Mouse (Mus musculus): ENCODE results near the gene Arl6ip1. TPM values are rescaled to one million over a fixed set of nuclear protein-coding genes. Genes with fewer than 3 reads are reported as not detected.
A peak's percentile ranks its signal among the peaks of the same experiment; 100 is the strongest.

The Arl6ip1 gene
- total and polyA plus RNA-seq, 3 experiments: 23.3 to 297 (median 169) TPM

DNA sequence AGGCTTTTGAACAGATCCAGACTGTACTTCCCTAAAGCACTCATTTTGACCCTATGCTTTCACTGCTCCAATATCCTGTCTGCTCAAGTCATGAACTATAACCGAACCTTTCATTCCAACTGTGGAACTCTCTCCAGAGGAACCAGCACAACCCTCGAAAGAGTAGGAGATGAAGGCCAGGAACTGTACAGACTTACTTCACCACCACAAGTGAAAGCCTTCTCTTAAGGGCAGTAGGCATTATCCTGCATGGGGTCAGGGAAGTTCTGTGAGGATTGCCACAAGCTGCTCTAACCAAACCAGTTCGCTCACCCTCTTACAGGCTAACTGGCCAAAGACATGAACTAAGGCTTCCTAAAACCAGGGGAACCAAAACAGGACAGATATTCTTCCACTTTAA, 18.3 kb downstream of the Arl6ip1 start:
- no peak for ATAC-seq (ENCODE audit: extremely low read depth, insufficient number of reproducible peaks, low FRiP score, poor library complexity, severe bottlenecking)
- no peak for DNase-seq (ENCODE audit: low spot score)
- Histone ChIP-seq H3K9me3 (replicated peaks) (no peaks in the 10 kb centered on the region), H3K36me3 (replicated peaks) (peaks cover 94% of the 10 kb centered on the region), H3K27me3 (ENCODE audit: insufficient read depth, low read length) (no peaks in the 10 kb centered on the region), H3K4me1 (ENCODE audit: insufficient read depth, low read depth, low read length) (peaks cover 71% of the 10 kb centered on the region), H3K4me3 (ENCODE audit: low read depth, low read length) (peak overlapping the region; percentile 97; the same call in 1 of the 2 replicates)
- TF ChIP-seq POLR2AphosphoS5 (IDR thresholded peaks at IDR 0.05; ENCODE audit: insufficient replicate concordance, low read depth, low read length): no peak
- no peak for TF ChIP-seq GATA2 (IDR thresholded peaks at IDR 0.05; ENCODE audit: borderline replicate concordance, low read depth, low read length)
- TF ChIP-seq CTCF (IDR thresholded peaks at IDR 0.05; ENCODE audit: low read depth, low read length): no peak
- TF ChIP-seq TAL1 (conservative IDR thresholded peaks at IDR 0.05; ENCODE audit: low read depth, low read length): no peak
- no peak for TF ChIP-seq GATA1 (IDR thresholded peaks at IDR 0.05; ENCODE audit: borderline replicate concordance, low read length)

DNA sequence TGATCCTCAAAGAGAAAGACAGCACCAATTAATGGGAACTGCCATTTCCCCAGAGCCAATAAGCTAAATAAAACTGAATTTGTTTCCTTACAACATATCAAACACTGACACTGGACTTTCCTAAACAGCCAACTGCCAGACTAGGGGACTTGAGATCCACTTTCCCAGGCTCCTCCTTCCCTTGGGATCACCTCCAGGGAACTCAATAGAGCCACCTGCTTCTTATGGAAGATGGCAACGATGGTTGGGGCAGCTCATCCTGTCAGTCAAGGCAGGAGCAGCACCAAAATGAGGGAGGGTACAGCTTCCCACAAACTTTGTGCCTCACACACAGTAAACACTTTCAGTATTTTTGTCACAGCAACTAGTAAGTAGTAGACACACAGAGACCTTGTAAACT, 21.8 kb downstream of the Arl6ip1 start:
- DNase-seq (ENCODE audit: low spot score): no peak
- no peak for ATAC-seq (ENCODE audit: extremely low read depth, insufficient number of reproducible peaks, low FRiP score, poor library complexity, severe bottlenecking)
- no peaks in the 10 kb centered on the region for H3K27me3 ChIP-seq (ENCODE audit: insufficient read depth, low read length)
- H3K9me3 ChIP-seq (replicated peaks): no peaks in the 10 kb centered on the region
- no peak overlapping the region for H3K4me3 ChIP-seq (ENCODE audit: low read depth, low read length)
- peaks cover 91% of the 10 kb centered on the region for H3K36me3 ChIP-seq (replicated peaks)
- no peak for TF ChIP-seq GATA1 (IDR thresholded peaks at IDR 0.05; ENCODE audit: borderline replicate concordance, low read length)
- no peak for TF ChIP-seq GATA2 (IDR thresholded peaks at IDR 0.05; ENCODE audit: borderline replicate concordance, low read depth, low read length)
- no peak for TF ChIP-seq TAL1 (conservative IDR thresholded peaks at IDR 0.05; ENCODE audit: low read depth, low read length)
- no peak for TF ChIP-seq CTCF (IDR thresholded peaks at IDR 0.05; ENCODE audit: low read depth, low read length)
- TF ChIP-seq POLR2AphosphoS5 (IDR thresholded peaks at IDR 0.05; ENCODE audit: insufficient replicate concordance, low read depth, low read length): no peak
- H3K4me1 ChIP-seq (ENCODE audit: insufficient read depth, low read depth, low read length): peaks cover 85% of the 10 kb centered on the region

DNA sequence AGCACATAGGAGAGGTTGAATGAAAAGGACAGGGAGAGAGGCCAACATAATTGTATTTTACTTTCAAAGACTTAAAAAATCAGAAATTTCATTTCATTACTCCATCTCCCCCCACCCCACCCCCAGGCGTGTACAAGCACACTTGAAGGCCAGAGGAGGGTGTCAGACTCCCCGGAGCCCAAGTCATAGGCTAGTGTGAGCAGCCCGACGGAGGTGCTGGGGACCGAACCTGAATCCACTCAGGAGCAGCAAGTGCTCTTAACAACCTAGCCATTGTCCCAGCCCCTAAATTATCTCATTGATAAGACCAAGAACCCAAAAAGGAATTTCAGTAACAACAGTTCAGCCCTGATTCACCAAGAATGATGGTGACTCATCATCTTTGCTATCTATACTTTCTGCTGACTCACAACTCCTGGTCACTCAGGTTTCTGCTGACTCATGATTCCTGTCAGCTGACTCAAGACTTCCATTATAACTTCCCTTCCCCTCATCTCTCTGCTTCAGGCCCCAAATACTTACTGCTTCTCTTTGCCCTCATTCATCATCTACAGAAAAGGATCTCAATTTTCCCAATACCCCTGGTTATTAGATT, 24.9 kb downstream of the Arl6ip1 start:
- Histone ChIP-seq H3K4me1 (ENCODE audit: insufficient read depth, low read depth, low read length) (peaks cover 64% of the 10 kb centered on the region), H3K4me3 (ENCODE audit: low read depth, low read length) (no peak overlapping the region; the same call in 1 of the 2 replicates), H3K9me3 (replicated peaks) (no peaks in the 10 kb centered on the region), H3K27me3 (ENCODE audit: insufficient read depth, low read length) (0 out of 2 replicates have a peak, but pooled peaks cover 3% of the 10 kb centered on the region), H3K36me3 (replicated peaks) (peaks cover 61% of the 10 kb centered on the region)
- DNase-seq (ENCODE audit: low spot score): peak; percentile 48
- TF ChIP-seq POLR2AphosphoS5 (IDR thresholded peaks at IDR 0.05; ENCODE audit: insufficient replicate concordance, low read depth, low read length): no peak; the same call in 1 of the 2 replicates
- TF ChIP-seq GATA1 (IDR thresholded peaks at IDR 0.05; ENCODE audit: borderline replicate concordance, low read length): no peak
- no peak for TF ChIP-seq GATA2 (IDR thresholded peaks at IDR 0.05; ENCODE audit: borderline replicate concordance, low read depth, low read length)
- TF ChIP-seq CTCF (IDR thresholded peaks at IDR 0.05; ENCODE audit: low read depth, low read length): no peak
- no peak for TF ChIP-seq TAL1 (conservative IDR thresholded peaks at IDR 0.05; ENCODE audit: low read depth, low read length)
- ATAC-seq (ENCODE audit: extremely low read depth, insufficient number of reproducible peaks, low FRiP score, poor library complexity, severe bottlenecking): peak; percentile 62

DNA sequence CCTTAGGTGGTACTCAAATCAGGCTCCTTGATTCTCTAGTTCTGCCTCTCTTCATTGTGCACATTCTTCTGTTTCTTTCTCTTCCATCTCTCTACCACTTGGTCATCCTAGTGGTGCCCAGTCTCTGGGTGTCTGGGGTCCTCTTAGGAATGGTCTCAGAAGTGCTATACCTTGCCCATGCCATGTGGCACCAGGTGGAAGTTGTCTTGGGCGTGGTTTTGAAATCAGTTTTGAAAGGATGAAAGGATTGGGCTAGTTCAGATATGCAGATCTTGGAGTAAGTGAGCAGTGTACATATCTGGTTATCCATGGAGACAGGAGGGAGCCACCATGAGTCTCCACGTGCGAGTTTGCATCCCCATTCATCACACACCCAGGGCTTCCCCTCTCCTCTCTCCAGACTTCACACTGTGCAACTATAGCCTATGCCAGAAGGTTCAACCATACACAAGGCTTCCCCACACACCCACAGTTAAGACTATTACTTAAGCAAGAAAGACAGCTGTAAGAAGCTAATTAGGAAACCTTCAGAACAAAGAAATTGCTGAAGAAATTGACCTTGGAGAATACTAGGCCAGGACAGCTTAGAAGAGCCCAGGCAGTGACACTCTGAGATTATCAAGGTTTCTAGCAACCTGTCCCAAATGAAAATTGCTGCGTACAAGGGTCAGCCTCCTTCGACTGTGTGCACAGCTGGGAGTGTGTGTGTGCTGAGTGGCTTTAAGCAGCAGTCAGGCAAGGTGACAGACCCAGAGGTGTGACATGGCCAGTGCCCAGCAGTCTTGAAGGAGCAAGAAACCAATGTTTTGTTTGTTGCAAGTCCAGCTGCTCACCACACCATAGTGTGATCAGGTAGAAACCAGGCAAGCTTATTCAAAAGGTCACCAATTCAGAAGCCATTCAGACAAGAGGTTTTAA, 25.7 kb downstream of the Arl6ip1 start:
- DNase-seq (ENCODE audit: low spot score): no peak
- ATAC-seq (ENCODE audit: extremely low read depth, insufficient number of reproducible peaks, low FRiP score, poor library complexity, severe bottlenecking): no peak
- no peaks in the 10 kb centered on the region for H3K9me3 ChIP-seq (replicated peaks)
- no peak overlapping the region for H3K4me3 ChIP-seq (ENCODE audit: low read depth, low read length)
- H3K36me3 ChIP-seq (replicated peaks): peaks cover 53% of the 10 kb centered on the region
- TF ChIP-seq GATA1 (IDR thresholded peaks at IDR 0.05; ENCODE audit: borderline replicate concordance, low read length) (no peak), CTCF (IDR thresholded peaks at IDR 0.05; ENCODE audit: low read depth, low read length) (no peak), GATA2 (IDR thresholded peaks at IDR 0.05; ENCODE audit: borderline replicate concordance, low read depth, low read length) (no peak), TAL1 (conservative IDR thresholded peaks at IDR 0.05; ENCODE audit: low read depth, low read length) (no peak), POLR2AphosphoS5 (IDR thresholded peaks at IDR 0.05; ENCODE audit: insufficient replicate concordance, low read depth, low read length) (no peak)
- H3K27me3 ChIP-seq (ENCODE audit: insufficient read depth, low read length): 0 out of 2 replicates have a peak, but pooled peaks cover 5% of the 10 kb centered on the region
- peaks cover 58% of the 10 kb centered on the region for H3K4me1 ChIP-seq (ENCODE audit: insufficient read depth, low read depth, low read length)

DNA sequence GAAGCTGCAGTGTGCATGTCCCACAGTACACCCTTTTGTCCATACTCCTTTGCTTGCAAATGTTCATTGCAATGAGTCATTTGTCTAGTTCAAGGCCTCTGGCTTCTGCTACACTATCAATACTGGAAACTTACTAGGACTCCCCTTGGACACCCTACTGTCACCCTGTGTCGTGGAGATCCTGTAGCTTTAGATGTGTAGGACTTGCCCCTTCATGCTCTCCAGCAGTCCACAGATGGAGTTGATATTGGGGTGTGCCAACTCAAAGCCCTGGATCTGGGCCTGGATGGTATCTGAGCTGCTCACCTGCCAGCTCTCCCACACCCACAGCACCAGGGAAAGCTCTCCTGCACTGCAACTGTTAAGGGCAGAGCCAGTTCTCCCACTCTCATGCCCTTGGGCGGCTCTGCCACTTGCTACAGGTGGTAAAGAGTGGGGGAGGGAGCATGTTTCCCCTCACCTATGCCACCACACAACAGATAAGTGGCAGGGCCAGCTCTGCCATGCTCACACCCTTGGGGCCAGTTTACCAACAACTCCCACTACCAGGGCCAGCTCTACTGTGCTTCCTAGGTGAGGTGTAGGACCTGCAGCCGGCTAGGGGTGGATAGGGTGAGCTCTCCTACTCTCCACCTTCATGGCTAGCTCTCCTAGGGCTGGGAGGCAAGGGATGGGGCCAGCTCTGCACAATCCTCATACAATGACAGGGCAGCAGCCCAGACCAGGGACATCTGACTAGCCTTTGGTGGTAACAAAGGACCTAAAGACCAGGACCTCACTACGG, 26.6 kb downstream of the Arl6ip1 start:
- H3K4me3 ChIP-seq (ENCODE audit: low read depth, low read length): no peak overlapping the region
- ATAC-seq (ENCODE audit: extremely low read depth, insufficient number of reproducible peaks, low FRiP score, poor library complexity, severe bottlenecking): no peak
- H3K36me3 ChIP-seq (replicated peaks): peaks cover 44% of the 10 kb centered on the region
- no peaks in the 10 kb centered on the region for H3K9me3 ChIP-seq (replicated peaks)
- H3K4me1 ChIP-seq (ENCODE audit: insufficient read depth, low read depth, low read length): peaks cover 50% of the 10 kb centered on the region
- no peak for DNase-seq (ENCODE audit: low spot score)
- H3K27me3 ChIP-seq (ENCODE audit: insufficient read depth, low read length): peaks cover 10% of the 10 kb centered on the region; the same call in 1 of the 2 replicates
- TF ChIP-seq CTCF (IDR thresholded peaks at IDR 0.05; ENCODE audit: low read depth, low read length): no peak
- TF ChIP-seq GATA2 (IDR thresholded peaks at IDR 0.05; ENCODE audit: borderline replicate concordance, low read depth, low read length): no peak
- TF ChIP-seq GATA1 (IDR thresholded peaks at IDR 0.05; ENCODE audit: borderline replicate concordance, low read length): no peak
- no peak for TF ChIP-seq TAL1 (conservative IDR thresholded peaks at IDR 0.05; ENCODE audit: low read depth, low read length)
- TF ChIP-seq POLR2AphosphoS5 (IDR thresholded peaks at IDR 0.05; ENCODE audit: insufficient replicate concordance, low read depth, low read length): no peak; the same call in 1 of the 2 replicates

Measured in G1E (cell line).